Mouse (Mus musculus) right cerebral cortex, postnatal 14 days (tissue): ENCODE results near the gene Rora.
A peak's percentile ranks its signal among the peaks of the same experiment; 100 is the strongest.

Experiments used
- DNase-seq: peaks from one replicate; pipeline ENCODE4 v3.0.0; 2022

The Rora gene

GRCm38 (mm10) chr9:69321956-69322355 lies 668.4 kb downstream of the Rora start:
- no peak for DNase-seq

DNA sequence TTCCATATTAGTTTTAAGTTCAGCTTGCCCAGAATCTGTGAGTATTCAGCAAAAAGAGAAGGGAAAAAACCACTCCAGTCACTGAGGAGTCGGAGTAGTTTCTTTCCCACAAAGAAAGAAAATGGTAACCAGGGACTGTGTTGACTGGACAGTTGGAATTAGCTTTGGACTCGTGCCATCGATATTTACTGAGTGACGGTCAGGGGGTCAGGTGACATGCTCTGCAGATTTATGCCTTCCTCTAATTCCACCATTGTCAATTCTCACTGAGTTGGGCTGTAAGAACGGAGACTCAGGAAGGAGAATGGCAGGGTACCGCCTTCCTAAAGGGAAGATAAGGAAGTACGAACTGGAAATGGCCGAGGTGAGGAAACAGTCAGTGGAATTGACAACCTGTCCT lies 670.2 kb downstream of the Rora start:
- no peak for DNase-seq

- no peak for DNase-seq
Measured at GRCm38 (mm10) chr9:69327077-69327476, 673.5 kb downstream of the Rora start.

GRCm38 (mm10) chr9:69327591-69327990 lies 674.0 kb downstream of the Rora start:
- no peak for DNase-seq

DNA sequence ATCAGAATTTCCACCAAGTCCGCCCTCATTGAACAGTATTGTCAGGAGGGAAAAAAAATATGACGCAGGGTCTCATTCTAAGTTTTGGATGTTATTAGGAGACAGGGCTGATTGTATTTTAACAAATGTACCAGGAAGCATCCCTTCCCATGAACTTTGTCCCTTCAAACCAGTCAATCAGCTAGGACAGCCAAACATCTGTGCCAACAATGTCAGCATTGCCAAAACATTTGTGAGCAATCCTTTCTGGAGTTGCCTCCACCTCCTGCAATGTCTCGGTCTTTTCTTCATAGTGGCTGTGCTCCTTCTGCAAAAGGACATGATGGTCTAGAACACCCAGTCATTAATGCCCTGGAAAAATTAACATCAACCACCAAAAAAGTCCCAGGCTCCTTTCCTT lies 678.2 kb downstream of the Rora start:
- DNase-seq: no peak

GRCm38 (mm10) chr9:69332802-69333568 lies 679.4 kb downstream of the Rora start:
- DNase-seq: no peak

DNA sequence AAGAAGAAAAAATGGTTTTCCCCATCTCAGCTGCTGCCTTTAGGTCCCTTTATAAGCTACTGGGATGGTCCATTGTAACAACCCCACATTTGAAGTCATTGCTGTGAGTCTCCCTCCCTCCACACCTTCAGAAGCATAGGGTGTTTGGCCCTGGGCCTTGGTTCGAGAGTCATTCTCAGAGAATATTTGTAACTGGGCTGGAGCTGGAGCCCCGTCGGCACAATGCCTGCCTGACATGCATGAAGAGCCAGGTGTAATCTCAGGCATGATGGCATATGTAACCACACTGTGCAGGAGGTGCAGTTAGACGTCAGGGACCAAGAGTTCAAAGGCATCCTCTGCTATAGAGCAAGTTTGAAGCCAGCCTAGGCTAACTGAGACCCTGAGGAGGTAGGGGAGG lies 680.1 kb downstream of the Rora start:
- no peak for DNase-seq

DNA sequence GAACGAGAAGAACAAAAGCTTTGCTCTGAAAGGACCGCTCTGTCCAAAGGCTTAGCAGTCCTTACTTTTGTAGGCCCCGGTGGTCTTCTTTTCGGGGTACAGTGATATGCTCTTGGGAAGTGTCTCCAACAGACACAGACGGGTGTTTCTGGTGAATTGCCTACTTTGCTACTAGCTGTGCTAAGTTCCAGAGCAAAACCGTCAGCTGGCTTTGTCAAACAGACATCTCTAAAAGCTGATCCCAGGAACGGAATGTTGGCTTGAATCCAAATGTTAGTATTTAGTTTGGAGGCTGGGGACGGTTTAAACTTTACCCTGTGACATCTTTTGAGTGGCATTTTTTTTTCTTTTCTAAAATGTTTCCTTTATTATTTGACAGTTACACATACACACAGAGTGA lies 680.5 kb downstream of the Rora start:
- DNase-seq: no peak

DNA sequence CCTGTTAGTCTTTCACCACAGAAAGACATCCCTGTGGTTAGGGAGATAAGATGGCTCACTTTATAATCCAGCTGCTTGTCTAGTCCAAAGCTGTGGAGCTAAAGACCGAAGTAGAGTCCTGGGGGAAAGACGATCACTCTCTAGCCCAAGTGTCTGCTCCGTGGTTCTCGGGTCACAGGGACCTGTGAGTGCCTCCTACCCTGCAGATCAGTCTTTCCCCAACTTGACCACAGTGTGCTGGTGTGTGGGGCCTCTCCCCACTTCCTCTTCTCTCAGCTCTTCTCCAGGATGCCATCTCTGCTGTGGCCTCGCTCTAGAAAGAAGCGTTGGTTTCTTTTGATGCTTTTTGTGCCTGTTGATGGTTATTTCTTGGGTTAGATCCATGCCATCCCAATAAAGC lies 682.5 kb downstream of the Rora start:
- DNase-seq: no peak

DNA sequence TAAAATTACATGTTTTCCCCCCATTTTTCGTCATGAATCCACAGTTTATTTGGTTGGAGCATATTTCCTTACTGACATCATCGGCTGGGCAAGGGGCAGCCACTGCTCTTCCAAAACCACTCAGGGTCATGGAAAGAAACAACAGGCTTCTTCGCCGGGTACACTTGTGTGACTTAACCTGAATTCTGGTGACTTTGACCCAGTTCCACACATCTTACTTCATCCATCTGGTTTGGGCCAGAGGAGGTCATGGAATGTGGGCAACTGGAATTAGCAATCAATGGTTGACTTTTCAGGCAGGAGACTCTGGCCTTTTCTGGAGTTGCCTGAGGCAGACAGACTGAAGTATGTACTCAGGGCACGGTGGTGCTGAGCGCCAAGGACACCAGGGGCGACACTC lies 685.6 kb downstream of the Rora start:
- no peak for DNase-seq

DNA sequence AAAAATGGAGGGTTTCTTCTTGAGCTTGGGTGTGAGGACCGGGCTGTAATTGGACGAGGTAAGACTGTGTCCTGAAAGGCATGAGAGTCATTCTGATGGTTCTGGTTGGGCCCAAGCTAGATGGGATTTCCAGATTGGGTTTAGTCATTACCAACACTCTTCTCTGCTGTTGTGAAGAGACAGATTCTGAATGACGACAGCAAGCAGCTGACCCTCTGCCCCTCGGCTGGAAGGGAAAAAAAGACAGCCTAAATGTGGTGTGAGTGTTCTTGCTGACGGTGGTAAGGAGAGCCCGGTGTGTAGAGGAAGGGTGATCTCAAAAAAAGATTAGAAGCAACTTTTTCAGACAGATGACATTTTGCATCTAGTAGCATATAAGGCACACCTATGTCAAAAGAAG lies 686.2 kb downstream of the Rora start:
- DNase-seq: no peak

DNA sequence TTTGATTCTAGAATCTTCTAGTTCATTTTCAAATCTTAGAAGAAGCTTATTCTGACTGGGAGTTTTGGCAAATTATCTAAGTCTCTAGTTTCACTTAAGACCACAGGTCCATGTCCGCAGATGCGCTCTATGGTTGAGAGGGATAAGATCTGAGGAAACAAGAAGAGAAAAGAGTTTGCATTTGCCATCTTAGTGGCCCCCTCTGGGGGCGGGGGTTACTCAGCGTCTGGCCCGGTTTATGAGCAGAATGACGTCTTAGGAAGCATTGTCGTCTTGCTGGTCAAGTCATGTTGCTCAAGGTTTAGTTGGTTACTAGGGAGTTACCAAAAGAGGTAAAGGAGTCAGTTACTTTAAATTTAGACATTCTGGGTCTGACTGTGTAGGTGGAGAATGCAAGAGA lies 686.8 kb downstream of the Rora start:
- DNase-seq: no peak

- DNase-seq: no peak
Measured at GRCm38 (mm10) chr9:69343881-69344280, 690.3 kb downstream of the Rora start.

DNA sequence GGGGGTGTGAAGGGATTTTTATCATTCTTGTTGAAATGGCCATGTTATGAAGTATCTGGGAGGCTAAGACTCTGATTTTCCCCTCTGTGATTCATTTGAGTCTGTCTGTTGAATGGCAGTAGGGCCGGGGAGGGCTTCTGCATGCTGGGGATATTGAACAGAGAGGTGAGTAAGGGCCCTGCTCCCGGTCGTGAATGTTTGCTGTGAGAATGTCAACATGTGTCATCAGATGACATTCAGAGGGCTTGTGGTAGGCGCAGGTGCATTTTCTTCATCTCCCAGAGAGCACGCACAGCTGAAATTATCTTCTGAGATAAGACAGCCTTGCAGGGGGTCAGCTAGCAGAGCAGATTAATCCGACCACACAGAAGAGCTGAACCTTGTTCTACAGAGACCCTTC lies 692.0 kb downstream of the Rora start:
- DNase-seq: no peak

GRCm38 (mm10) chr9:69347796-69348195 lies 694.2 kb downstream of the Rora start:
- no peak for DNase-seq

DNA sequence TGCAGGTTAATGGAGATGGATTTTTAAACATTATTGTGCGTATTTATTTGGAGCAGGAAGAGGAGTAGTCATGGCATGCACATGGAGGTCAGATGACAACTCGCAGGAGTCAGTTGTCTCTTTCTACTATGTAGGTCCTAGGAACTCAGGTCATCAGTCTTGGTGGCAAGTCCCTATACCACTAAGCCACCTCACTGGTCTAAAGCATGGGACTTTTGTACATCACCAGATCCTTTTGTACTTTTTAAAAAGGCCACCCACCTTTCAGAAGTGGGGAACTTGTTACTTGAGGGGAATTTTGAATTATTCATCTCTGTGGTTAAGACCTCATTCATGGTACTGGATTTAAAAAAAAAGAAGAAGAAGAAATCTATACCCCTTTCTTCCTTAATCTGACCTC lies 696.0 kb downstream of the Rora start:
- DNase-seq: no peak

DNA sequence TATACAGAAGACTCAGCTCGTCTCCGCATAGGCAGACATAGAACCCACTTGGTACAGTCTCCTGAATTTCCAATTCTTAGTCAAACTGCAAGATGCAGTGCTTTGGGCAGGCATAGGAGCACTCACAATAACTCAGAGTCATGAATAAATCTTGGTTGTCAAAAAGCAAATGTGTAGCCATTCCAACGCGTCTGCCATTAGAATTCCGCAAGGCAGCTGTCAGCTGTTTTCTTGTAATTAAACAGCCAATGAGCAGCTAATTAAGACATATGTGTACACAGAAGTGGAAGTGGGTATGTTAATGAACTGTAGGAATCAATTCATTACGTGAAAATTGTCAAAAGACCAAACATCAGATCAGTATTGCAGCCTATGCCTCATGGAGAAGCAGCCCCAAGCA lies 700.6 kb downstream of the Rora start:
- DNase-seq: no peak

GRCm38 (mm10) chr9:69357834-69358233 lies 704.2 kb downstream of the Rora start:
- DNase-seq: peak; percentile 45

GRCm38 (mm10) chr9:69358797-69359196 lies 705.2 kb downstream of the Rora start:
- DNase-seq: no peak

- no peak for DNase-seq
Measured at GRCm38 (mm10) chr9:69361951-69362445, 708.4 kb downstream of the Rora start.

GRCm38 (mm10) chr9:69362766-69363165 lies 709.2 kb downstream of the Rora start:
- DNase-seq: no peak

- DNase-seq: no peak
Measured at GRCm38 (mm10) chr9:69364117-69364516, 710.5 kb downstream of the Rora start.

DNA sequence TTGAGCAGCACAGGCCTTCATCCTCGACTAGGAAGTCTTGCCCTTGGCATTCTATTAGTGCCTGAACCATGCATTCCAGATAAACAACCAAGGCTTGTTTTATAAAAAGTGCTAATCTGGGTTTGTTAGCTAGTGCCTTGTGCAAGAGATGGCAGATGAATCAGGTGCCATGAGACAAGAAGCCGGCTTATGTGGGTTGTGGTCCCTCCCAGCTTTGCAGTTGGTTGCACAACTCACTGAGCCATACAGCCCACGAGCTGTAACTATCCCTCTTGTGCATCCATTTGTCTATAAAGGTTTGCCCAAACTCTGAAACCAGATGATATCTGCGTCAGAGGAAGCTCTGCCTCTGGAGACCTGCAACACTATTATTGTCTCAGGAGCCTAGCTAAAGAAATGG lies 713.5 kb downstream of the Rora start:
- no peak for DNase-seq

DNA sequence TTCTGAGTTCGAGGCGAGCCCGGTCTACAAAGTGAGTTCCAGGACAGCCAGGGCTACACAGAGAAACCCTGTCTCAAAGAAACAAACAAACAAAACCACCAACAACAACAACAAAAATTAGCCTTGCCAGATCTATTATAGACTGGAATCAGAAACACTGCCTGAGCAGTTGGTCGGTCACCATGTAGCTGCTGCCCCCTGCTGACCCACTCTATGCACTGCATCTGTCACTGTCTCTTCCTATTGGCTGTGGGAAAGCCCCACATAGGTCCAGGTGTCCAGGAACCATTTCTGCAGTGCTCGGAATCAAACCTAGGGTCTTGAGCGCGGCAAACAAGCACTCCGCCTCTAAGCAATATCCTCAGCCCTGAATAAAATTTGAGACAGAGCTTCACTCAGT lies 714.5 kb downstream of the Rora start:
- peak; percentile 54 for DNase-seq

GRCm38 (mm10) chr9:69371046-69371724 lies 717.6 kb downstream of the Rora start:
- DNase-seq: no peak
